Mouse (Mus musculus) CD4-positive, CD25-positive, alpha-beta regulatory T cell, adult 9 weeks (primary cell): ENCODE data around the gene Syt17. TPM values are rescaled to one million over a fixed set of nuclear protein-coding genes. Genes with fewer than 3 reads are reported as not detected.

Experiments
- polyA plus RNA-seq: library from polyadenylated mRNA; unstranded; fragments of 100-300 nt; shearing (Covaris generic); gene quantifications from one replicate; pipeline ENCODE4 v1.2.1, GENCODE M21; 2017

The Syt17 gene
- polyA plus RNA-seq, result 0.33 TPM

DNA sequence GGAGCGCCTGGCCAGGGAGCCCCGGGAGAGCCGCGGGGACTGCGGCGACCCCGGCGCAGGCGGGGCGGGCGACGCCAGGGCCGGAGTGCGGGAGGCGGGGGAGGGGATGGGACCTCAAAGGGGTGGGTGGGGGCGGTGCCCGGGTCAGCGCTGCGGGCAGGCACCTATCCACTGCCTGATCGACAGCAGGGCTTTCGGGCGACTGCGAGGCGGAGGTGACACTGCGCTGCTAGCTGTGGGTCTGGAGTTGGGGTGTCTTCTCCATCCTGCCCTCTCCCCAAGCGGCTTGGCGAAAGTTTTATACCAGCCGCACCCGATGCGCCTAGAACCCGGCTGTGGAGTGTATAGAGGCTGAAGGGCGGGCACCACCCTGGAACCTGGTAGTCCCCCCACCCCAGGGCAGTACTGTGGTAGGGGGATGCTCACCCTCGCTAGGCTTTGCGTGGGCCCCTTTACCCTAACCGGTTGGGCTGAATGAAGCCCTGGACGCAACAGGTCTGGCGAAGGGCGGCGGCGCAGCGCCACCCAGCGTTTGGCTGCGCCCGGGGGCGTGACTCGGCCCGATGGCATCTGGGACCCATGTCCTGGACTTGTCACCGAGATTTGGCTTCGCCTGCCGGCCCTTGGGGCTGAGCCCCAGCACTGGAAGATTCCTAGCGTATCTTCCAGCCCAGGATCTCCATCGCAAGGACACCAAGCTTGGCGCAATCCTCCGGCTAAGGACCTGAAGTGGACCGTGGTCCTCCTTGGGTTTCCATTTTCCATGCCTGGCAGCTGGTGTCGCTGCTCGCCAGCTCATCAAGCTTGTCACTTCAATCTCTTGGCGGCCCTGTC, at the start of gene Syt17:
TSS of gene Syt17 (minus strand) at position 89 of the 834 bp plus-strand sequence.

DNA sequence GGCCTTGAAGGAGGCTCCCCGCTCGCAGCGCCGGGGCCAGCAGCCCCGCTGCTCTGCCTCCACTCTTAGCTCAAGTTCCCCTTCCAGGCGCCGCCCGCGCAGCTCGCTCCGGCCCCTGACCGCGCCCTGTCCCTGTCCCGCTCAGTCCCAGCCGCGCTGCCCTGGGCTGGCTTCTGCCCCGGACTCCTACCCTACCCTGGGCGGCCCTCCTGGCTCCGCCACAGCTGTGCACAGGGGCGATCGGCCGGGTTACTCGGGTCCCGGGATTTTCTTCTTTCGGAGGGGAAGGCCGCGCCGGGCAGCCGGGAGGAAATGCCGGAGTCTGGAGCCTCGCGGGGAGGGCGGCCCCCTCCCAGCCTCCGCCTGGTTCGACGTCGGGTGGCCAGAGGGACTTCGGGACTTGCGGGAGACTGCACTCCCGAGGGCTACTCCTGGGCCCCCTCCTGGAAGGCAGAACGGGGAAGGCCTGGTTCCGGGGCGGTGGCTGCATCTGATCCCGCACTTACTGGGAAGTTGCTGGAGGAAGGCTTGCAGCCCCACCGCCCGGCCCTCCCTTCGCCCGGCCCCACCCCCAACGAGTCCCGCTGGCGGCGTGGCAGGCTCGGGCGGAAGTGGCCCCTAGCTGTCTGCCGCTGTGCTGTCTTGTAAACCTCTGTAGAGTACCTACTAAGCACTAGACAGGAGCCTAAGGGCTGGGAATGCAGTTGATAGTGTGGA, 43.6 kb upstream of the Syt17 start, which contains the start of gene Itpripl2:
TSS of gene Itpripl2 (minus strand) at position 545 of the 717 bp plus-strand sequence.

Other genes starting within 250 kb of the Syt17 start
- 16.0 TPM for gene Smg1, start 204.6 kb downstream of the Syt17 start, polyA plus RNA-seq
- gene Itpripl2, start 43.8 kb upstream of the Syt17 start, polyA plus RNA-seq, result 0.32 TPM
- 17.9 TPM for gene Coq7, start 85.1 kb upstream of the Syt17 start, polyA plus RNA-seq
- gene Tmc7, start 136.5 kb upstream of the Syt17 start, polyA plus RNA-seq, result not detected
- gene Tmc5, start 149.1 kb upstream of the Syt17 start, polyA plus RNA-seq, result not detected